Mouse (Mus musculus) right cerebral cortex, adult 18-20 months (tissue): ENCODE measurements around the gene Arhgap35.

Source experiments
- DNase-seq: peaks from one replicate; pipeline ENCODE4 v3.0.0; 2022; ENCODE audit warnings: mixed read lengths

Arhgap35 gene

GRCm38 (mm10) chr7:16461705-16462104, 153.1 kb downstream of the Arhgap35 start:
- DNase-seq, result no peak

DNA sequence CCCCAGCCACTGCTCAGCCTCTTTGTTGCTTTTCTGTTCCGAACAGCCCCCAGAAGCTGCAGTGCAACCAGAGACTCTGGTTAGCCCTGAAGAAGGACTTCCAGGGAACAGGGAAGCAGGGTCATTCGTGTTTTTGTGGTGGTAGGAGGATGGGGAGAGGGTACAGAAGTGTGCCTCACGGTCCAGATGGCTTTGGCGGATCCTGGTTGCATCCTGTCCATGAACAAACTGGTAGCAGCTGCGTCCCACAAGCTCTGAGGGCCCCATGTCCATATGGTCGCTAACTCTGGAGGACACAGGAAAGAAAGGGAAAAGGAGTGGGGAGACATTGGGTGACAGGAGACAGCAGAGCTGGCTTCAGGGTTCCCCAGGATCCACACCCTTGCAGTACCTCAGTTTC, 153.6 kb downstream of the Arhgap35 start:
- DNase-seq, result no peak

- DNase-seq, result no peak
Observed at GRCm38 (mm10) chr7:16460566-16460965, 154.2 kb downstream of the Arhgap35 start.

DNA sequence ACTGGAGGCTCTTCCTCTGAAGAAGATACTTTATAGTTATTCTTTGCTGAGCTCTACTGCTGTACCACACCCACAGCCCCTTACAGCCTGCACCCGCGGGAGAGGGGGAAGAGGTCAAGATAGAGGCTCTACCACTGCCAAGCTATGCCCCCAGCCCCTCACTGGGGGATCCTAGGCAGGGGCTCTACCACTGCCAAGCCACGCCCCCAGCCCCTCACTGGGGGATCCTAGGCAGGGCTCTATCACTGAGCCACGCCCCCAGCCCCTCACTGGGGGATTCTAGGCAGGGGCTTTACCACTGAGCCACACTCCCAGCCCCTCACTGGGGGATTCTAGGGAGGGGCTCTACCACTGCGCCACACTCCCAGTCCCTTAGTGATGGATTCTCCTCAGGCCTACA, 158.5 kb downstream of the Arhgap35 start:
- DNase-seq, result no peak

DNA sequence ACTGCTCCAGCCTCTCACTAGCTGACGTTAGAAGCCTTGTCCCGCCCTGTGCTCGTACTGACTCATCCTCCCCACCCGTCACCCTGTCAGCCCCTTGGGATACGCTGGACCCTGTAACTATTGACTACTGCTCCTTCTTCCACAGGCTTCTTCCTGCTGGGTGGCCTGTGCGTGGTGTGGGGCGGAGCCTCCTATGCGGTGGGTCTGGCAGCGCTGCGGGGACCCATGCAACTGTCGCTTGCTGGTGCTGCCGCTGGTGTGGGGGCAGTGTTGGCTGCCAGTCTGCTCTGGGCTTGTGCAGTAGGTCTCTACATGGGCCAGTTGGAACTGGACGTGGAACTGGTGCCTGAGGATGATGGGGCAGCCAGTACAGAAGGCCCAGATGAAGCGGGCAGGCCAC, 159.8 kb downstream of the Arhgap35 start:
- DNase-seq, result no peak

GRCm38 (mm10) chr7:16453118-16453711, 161.6 kb downstream of the Arhgap35 start:
- peak; percentile 85 for DNase-seq

DNA sequence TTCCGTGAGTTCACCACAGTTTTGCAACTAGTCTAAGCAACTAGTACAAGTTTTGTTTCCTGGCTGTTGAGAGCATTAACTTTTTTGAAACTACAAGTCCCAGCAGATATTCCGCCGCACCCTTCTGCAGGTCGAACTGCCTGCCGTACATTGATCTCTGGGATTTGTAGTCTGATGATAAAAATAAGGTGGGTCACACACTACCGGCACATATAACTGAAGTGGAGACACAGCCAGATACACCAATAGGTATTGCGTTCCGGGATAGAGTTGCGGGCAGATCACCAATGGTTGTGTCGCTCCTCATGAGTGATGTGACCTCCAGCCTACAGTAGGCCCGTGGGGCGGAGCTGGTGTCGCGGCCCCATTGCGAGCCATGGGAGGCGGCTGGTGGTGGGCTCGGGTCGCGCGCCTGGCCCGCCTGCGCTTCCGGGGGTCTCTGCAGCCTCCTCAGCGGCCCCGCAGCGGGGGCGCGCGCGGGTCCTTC, 162.2 kb downstream of the Arhgap35 start, which contains the start of gene Tmem160:
Gene Tmem160 (plus strand): TSS at position 193 of the 487 bp plus-strand sequence.
- DNase-seq, result peak; percentile 93

- DNase-seq, result no peak
Observed at GRCm38 (mm10) chr7:16451656-16452055, 163.1 kb downstream of the Arhgap35 start.
